Mouse (Mus musculus) liver, embryonic 15.5 days (tissue): ENCODE data around the gene Egflam. TPM values are rescaled to one million over a fixed set of nuclear protein-coding genes. Genes with fewer than 3 reads are reported as not detected.

Experiments used
- ATAC-seq: fragments of 200-750 bp; cut with Nextera tagmentation; 2 replicates; pipeline ENCODE4 v1.8.0; 2017; ENCODE audit warnings: moderate number of reproducible peaks, mild to moderate bottlenecking, moderate library complexity; ENCODE audit not compliant: insufficient read depth
- H3K27ac ChIP-seq: fragments of 300-500 bp; sonication (generic); replicated peaks from 2 replicates; pipeline ENCODE4 v1.5.1; 2015; ENCODE audit warnings: mild to moderate bottlenecking, inconsistent platforms
- H3K27me3 ChIP-seq: fragments of 300-500 bp; sonication (generic); 2 replicates; pipeline ENCODE4 v1.6.1; 2015; ENCODE audit warnings: mild to moderate bottlenecking, inconsistent platforms
- H3K36me3 ChIP-seq: fragments of 300-500 bp; sonication (generic); replicated peaks from 2 replicates; pipeline ENCODE4 v1.6.1; 2015; ENCODE audit warnings: moderate library complexity, mild to moderate bottlenecking, inconsistent platforms
- H3K4me1 ChIP-seq: fragments of 300-500 bp; sonication (generic); replicated peaks from 2 replicates; pipeline ENCODE4 v1.6.1; 2015; ENCODE audit warnings: inconsistent platforms
- H3K4me2 ChIP-seq: fragments of 300-500 bp; sonication (generic); 2 replicates; pipeline ENCODE4 v1.6.1; 2015; ENCODE audit warnings: moderate library complexity, mild to moderate bottlenecking, inconsistent platforms
- H3K4me3 ChIP-seq: fragments of 300-500 bp; sonication (generic); replicated peaks from 2 replicates; pipeline ENCODE4 v1.5.1; 2015; ENCODE audit warnings: mild to moderate bottlenecking, inconsistent platforms
- H3K9ac ChIP-seq: fragments of 300-500 bp; sonication (generic); 2 replicates; pipeline ENCODE4 v1.6.1; 2015; ENCODE audit warnings: moderate library complexity, mild to moderate bottlenecking, inconsistent platforms
- H3K9me3 ChIP-seq: fragments of 300-500 bp; sonication (generic); replicated peaks from 2 replicates; pipeline ENCODE4 v1.6.1; 2016; ENCODE audit warnings: inconsistent platforms
- WGBS: fragments of 180-500 bp; shearing (Covaris S2); methylation state at CpG from one replicate; pipeline ENCODE4 v1.1.7; 2015; ENCODE audit warnings: mixed read lengths; ENCODE audit not compliant: insufficient replicate concordance; 5-methylcytosine and 5-hydroxymethylcytosine counted together
- polyA plus RNA-seq: library from polyadenylated mRNA; unstranded; fragments of >200 nt; fragmentation: Nextera tagmentation; extraction: Ambion mirVana; gene quantifications from 2 replicates; pipeline ENCODE4 v1.2.1, GENCODE M21; 2015

The Egflam gene
- polyA plus RNA-seq, 1 experiment from 2014 or later: 0.67 TPM

- WGBS: 27% methylated on average over 1 of the region's 1 CpGs
- H3K9me3 ChIP-seq: no peaks in the 10 kb centered on the region
- no peak overlapping the region for H3K9ac ChIP-seq
- peaks cover 16% of the 10 kb centered on the region for H3K27me3 ChIP-seq
- H3K4me2 ChIP-seq: no peak overlapping the region
- H3K4me1 ChIP-seq: no peaks in the 10 kb centered on the region
- no peak for ATAC-seq
- H3K27ac ChIP-seq: no peak overlapping the region
- H3K36me3 ChIP-seq: no peaks in the 10 kb centered on the region
- no peak overlapping the region for H3K4me3 ChIP-seq
Measured at GRCm38 (mm10) chr15:7213683-7214082, 184.5 kb downstream of the Egflam start.

- no peaks in the 10 kb centered on the region for H3K4me1 ChIP-seq
- H3K27ac ChIP-seq: no peak overlapping the region
- no peaks in the 10 kb centered on the region for H3K36me3 ChIP-seq
- H3K9me3 ChIP-seq: no peaks in the 10 kb centered on the region
- no peak overlapping the region for H3K9ac ChIP-seq
- H3K27me3 ChIP-seq: peaks cover 15% of the 10 kb centered on the region
- 55% methylated on average over 9 of the region's 9 CpGs for WGBS
- ATAC-seq: no peak
- H3K4me3 ChIP-seq: no peak overlapping the region
- H3K4me2 ChIP-seq: no peak overlapping the region
Measured at GRCm38 (mm10) chr15:7208180-7208579, 190.0 kb downstream of the Egflam start.

GRCm38 (mm10) chr15:7207292-7207691 lies 190.9 kb downstream of the Egflam start:
- no peaks in the 10 kb centered on the region for H3K9me3 ChIP-seq
- H3K27ac ChIP-seq: no peak overlapping the region
- H3K9ac ChIP-seq: no peak overlapping the region
- ATAC-seq: no peak
- no peak overlapping the region for H3K4me3 ChIP-seq
- H3K4me2 ChIP-seq: no peak overlapping the region
- no peaks in the 10 kb centered on the region for H3K36me3 ChIP-seq
- 57% methylated on average over 7 of the region's 7 CpGs for WGBS
- no peaks in the 10 kb centered on the region for H3K4me1 ChIP-seq
- peaks cover 15% of the 10 kb centered on the region for H3K27me3 ChIP-seq

GRCm38 (mm10) chr15:7206110-7206509 lies 192.1 kb downstream of the Egflam start:
- no peak overlapping the region for H3K9ac ChIP-seq

GRCm38 (mm10) chr15:7204917-7205316 lies 193.3 kb downstream of the Egflam start:
- 73% methylated on average over 13 of the region's 13 CpGs for WGBS
- no peak overlapping the region for H3K4me2 ChIP-seq
- H3K27me3 ChIP-seq: peaks cover 9% of the 10 kb centered on the region
- no peak overlapping the region for H3K4me3 ChIP-seq
- no peak for ATAC-seq
- no peak overlapping the region for H3K9ac ChIP-seq
- no peaks in the 10 kb centered on the region for H3K4me1 ChIP-seq
- H3K9me3 ChIP-seq: no peaks in the 10 kb centered on the region
- no peaks in the 10 kb centered on the region for H3K36me3 ChIP-seq
- no peak overlapping the region for H3K27ac ChIP-seq

More at GRCm38 (mm10) chr15:7206110-7206509, 192.1 kb downstream of the Egflam start:
- peaks cover 9% of the 10 kb centered on the region for H3K27me3 ChIP-seq
- H3K27ac ChIP-seq: no peak overlapping the region
- H3K9me3 ChIP-seq: no peaks in the 10 kb centered on the region
- H3K4me1 ChIP-seq: no peaks in the 10 kb centered on the region
- H3K4me3 ChIP-seq: no peak overlapping the region
- WGBS: 39% methylated on average over 5 of the region's 5 CpGs
- no peaks in the 10 kb centered on the region for H3K36me3 ChIP-seq
- ATAC-seq: no peak
- no peak overlapping the region for H3K4me2 ChIP-seq

- Histone ChIP-seq H3K27me3 (peaks cover 9% of the 10 kb centered on the region), H3K27ac (no peak overlapping the region; the same call in 1 of the 2 replicates), H3K4me1 (no peaks in the 10 kb centered on the region), H3K9me3 (no peaks in the 10 kb centered on the region), H3K4me2 (no peak overlapping the region), H3K36me3 (no peaks in the 10 kb centered on the region), H3K4me3 (no peak overlapping the region), H3K9ac (no peak overlapping the region)
- WGBS: 43% methylated on average over 9 of the region's 9 CpGs
- no peak; the same call in 1 of the 2 replicates for ATAC-seq
Measured at GRCm38 (mm10) chr15:7203606-7204330, 194.4 kb downstream of the Egflam start.

GRCm38 (mm10) chr15:7202981-7203380 lies 195.2 kb downstream of the Egflam start:
- ATAC-seq: no peak
- no peak overlapping the region for H3K27ac ChIP-seq
- H3K9ac ChIP-seq: no peak overlapping the region
- no peaks in the 10 kb centered on the region for H3K9me3 ChIP-seq
- peaks cover 9% of the 10 kb centered on the region for H3K27me3 ChIP-seq
- H3K4me1 ChIP-seq: no peaks in the 10 kb centered on the region
- no peak overlapping the region for H3K4me3 ChIP-seq
- 71% methylated on average over 5 of the region's 5 CpGs for WGBS
- H3K4me2 ChIP-seq: no peak overlapping the region
- H3K36me3 ChIP-seq: no peaks in the 10 kb centered on the region

GRCm38 (mm10) chr15:7201421-7202380 lies 196.5 kb downstream of the Egflam start:
- H3K4me2 ChIP-seq: no peak overlapping the region
- WGBS: 50% methylated on average over 9 of the region's 9 CpGs
- no peaks in the 10 kb centered on the region for H3K9me3 ChIP-seq
- no peaks in the 10 kb centered on the region for H3K4me1 ChIP-seq
- no peaks in the 10 kb centered on the region for H3K36me3 ChIP-seq
- ATAC-seq: no peak
- no peak overlapping the region for H3K4me3 ChIP-seq
- no peak overlapping the region for H3K9ac ChIP-seq
- no peak overlapping the region for H3K27ac ChIP-seq
- H3K27me3 ChIP-seq: peaks cover 9% of the 10 kb centered on the region

- Histone ChIP-seq H3K27ac (no peak overlapping the region), H3K27me3 (peaks cover 9% of the 10 kb centered on the region), H3K9ac (no peak overlapping the region), H3K36me3 (no peaks in the 10 kb centered on the region), H3K4me3 (no peak overlapping the region), H3K9me3 (no peaks in the 10 kb centered on the region), H3K4me1 (no peaks in the 10 kb centered on the region), H3K4me2 (no peak overlapping the region)
- WGBS: 54% methylated on average over 6 of the region's 6 CpGs
- ATAC-seq: no peak
Measured at GRCm38 (mm10) chr15:7200286-7200685, 197.9 kb downstream of the Egflam start.

GRCm38 (mm10) chr15:7198816-7199215 lies 199.4 kb downstream of the Egflam start:
- Histone ChIP-seq H3K36me3 (no peaks in the 10 kb centered on the region), H3K9me3 (no peaks in the 10 kb centered on the region), H3K4me1 (no peaks in the 10 kb centered on the region), H3K9ac (no peak overlapping the region), H3K4me2 (no peak overlapping the region), H3K4me3 (no peak overlapping the region), H3K27ac (no peak overlapping the region), H3K27me3 (peaks cover 7% of the 10 kb centered on the region)
- no peak for ATAC-seq
- 47% methylated on average over 2 of the region's 2 CpGs for WGBS
